Mouse (Mus musculus) left cerebral cortex, adult 9 months (tissue): ENCODE data around the gene Sdc3.
A peak's percentile ranks its signal among the peaks of the same experiment; 100 is the strongest.

ENCODE experiments used
- DNase-seq, 2 experiments: peaks; one replicate each; pipeline ENCODE4 v3.0.0; 2022; ENCODE audit warnings: low spot score in 2 of 2

Sdc3 gene

GRCm38 (mm10) chr4:130820594-130821255, 28.4 kb downstream of the Sdc3 start:
- DNase-seq = no peak

GRCm38 (mm10) chr4:130828851-130829673, 36.7 kb downstream of the Sdc3 start:
- DNase-seq = no peak

- DNase-seq = no peak
These were observed 41.8 kb downstream of the Sdc3 start for GRCm38 (mm10) chr4:130834122-130834521.

- no peak for DNase-seq
These were observed 43.2 kb downstream of the Sdc3 start for GRCm38 (mm10) chr4:130835550-130835949.

- DNase-seq = no peak
These were observed 44.1 kb downstream of the Sdc3 start for GRCm38 (mm10) chr4:130836281-130837061.

GRCm38 (mm10) chr4:130838585-130838984, 46.2 kb downstream of the Sdc3 start:
- DNase-seq = peak in 1 of 2 experiments; percentile 42

- DNase-seq = no peak
These were observed 48.9 kb downstream of the Sdc3 start for GRCm38 (mm10) chr4:130841107-130841840.

GRCm38 (mm10) chr4:130848814-130849213, 56.5 kb downstream of the Sdc3 start:
- no peak for DNase-seq

- no peak for DNase-seq
These were observed 65.3 kb downstream of the Sdc3 start for GRCm38 (mm10) chr4:130857661-130858060.

- peak in 1 of 2 experiments; percentile 40 for DNase-seq
These were observed 66.5 kb downstream of the Sdc3 start for GRCm38 (mm10) chr4:130858880-130859279.

- no peak for DNase-seq
These were observed 67.1 kb downstream of the Sdc3 start for GRCm38 (mm10) chr4:130859467-130859866.

GRCm38 (mm10) chr4:130860902-130861652, 68.7 kb downstream of the Sdc3 start:
- no peak for DNase-seq

GRCm38 (mm10) chr4:130861653-130862208, 69.4 kb downstream of the Sdc3 start:
- peak; percentile 92 to 97 for DNase-seq

- no peak for DNase-seq
These were observed 70.2 kb downstream of the Sdc3 start for GRCm38 (mm10) chr4:130862538-130862937.

GRCm38 (mm10) chr4:130865460-130865859, 73.1 kb downstream of the Sdc3 start:
- no peak for DNase-seq

- peak; percentile 73 to 90 for DNase-seq
These were observed 73.6 kb downstream of the Sdc3 start for GRCm38 (mm10) chr4:130865901-130866371.

- no peak for DNase-seq
These were observed 75.6 kb downstream of the Sdc3 start for GRCm38 (mm10) chr4:130867940-130868339.

- DNase-seq = no peak
These were observed 76.5 kb downstream of the Sdc3 start for GRCm38 (mm10) chr4:130868803-130869202.

- DNase-seq = no peak
These were observed 80.1 kb downstream of the Sdc3 start for GRCm38 (mm10) chr4:130872414-130872813.

GRCm38 (mm10) chr4:130873440-130873839, 81.1 kb downstream of the Sdc3 start:
- DNase-seq = no peak
